Mouse (Mus musculus) CH12.LX (cell line): ENCODE measurements at regions not wholly inside any gene's neighbourhood (a gene's known extent, or its start where the extent isn't known, plus 50 kb on each side); places are given as distances from the start of the nearest gene placed in this dataset.

ENCODE experiments used
- DNase-seq: peaks from one replicate; pipeline ENCODE4 v3.0.0-alpha.2; 2013; ENCODE audit errors: extremely low read depth
- H3K27ac ChIP-seq: 2 replicates; pipeline ENCODE4 v1.5.1; 2012; ENCODE audit warnings: low read depth, mild to moderate bottlenecking, control low read depth, moderate library complexity; ENCODE audit not compliant: insufficient read depth
- H3K27me3 ChIP-seq: replicated peaks from 2 replicates; pipeline ENCODE3; 2012; ENCODE audit warnings: inconsistent platforms
- H3K36me3 ChIP-seq, 2 experiments: replicated peaks in 1 of 2; 2 replicates each; pipeline versions ENCODE3 to v1.6.1; 2012; ENCODE audit warnings: inconsistent platforms in 1 of 2, low read length in 1 of 2, mild to moderate bottlenecking in 1 of 2, mixed read lengths in 1 of 2, moderate library complexity in 1 of 2; ENCODE audit not compliant: control insufficient read depth in 1 of 2, insufficient read depth in 1 of 2
- H3K4me1 ChIP-seq, 2 experiments: 2 replicates each; pipeline ENCODE4 v1.6.1; 2012; ENCODE audit warnings: inconsistent platforms in 1 of 2, moderate library complexity in 1 of 2; ENCODE audit not compliant: insufficient read depth in 2 of 2, control insufficient read depth in 1 of 2
- H3K4me2 ChIP-seq: 2 replicates; pipeline ENCODE4 v1.6.1; 2012; ENCODE audit warnings: low read depth, mild to moderate bottlenecking, control low read depth; ENCODE audit not compliant: poor library complexity, insufficient read depth, severe bottlenecking
- H3K4me3 ChIP-seq, 3 experiments: fragments of 150-350 bp in 1 of 3; sonication (generic) in 1 of 3; replicated peaks in 1 of 3; 2 replicates each; pipeline versions ENCODE3 to v1.5.1; 2011 to 2012; ENCODE audit warnings: low read depth in 2 of 3, low read length in 2 of 3, mild to moderate bottlenecking in 2 of 3, moderate library complexity in 2 of 3, control low read depth in 1 of 3, improper control_type of control experiment in 1 of 3, inconsistent platforms in 1 of 3, mixed read lengths in 1 of 3; ENCODE audit not compliant: poor library complexity in 1 of 3
- H3K79me2 ChIP-seq: replicated peaks from 2 replicates; pipeline ENCODE4 v1.6.1; 2012; ENCODE audit warnings: mild to moderate bottlenecking, moderate library complexity; ENCODE audit not compliant: control insufficient read depth, poor library complexity, insufficient read depth, severe bottlenecking; ENCODE audit errors: extremely low read depth
- H3K9ac ChIP-seq: 2 replicates; pipeline ENCODE4 v1.6.1; 2012; ENCODE audit warnings: low read depth, mild to moderate bottlenecking, control low read depth, moderate library complexity; ENCODE audit not compliant: insufficient read depth
- H3K9me3 ChIP-seq: replicated peaks from 2 replicates; pipeline ENCODE3; 2012; ENCODE audit warnings: low read length, inconsistent platforms, mixed read lengths
- CHD1 ChIP-seq: IDR thresholded peaks from 2 replicates; pipeline ENCODE4 v1.6.1; 2012; ENCODE audit warnings: low read depth, low read length, improper control_type of control experiment, inconsistent platforms
- CHD2 ChIP-seq: IDR thresholded peaks from 2 replicates; pipeline ENCODE4 v1.6.1; 2011; ENCODE audit warnings: low read length, improper control_type of control experiment
- CTCF ChIP-seq, 2 experiments: IDR thresholded peaks in 1 of 2; conservative IDR thresholded peaks in 1 of 2; 2 replicates each; pipeline ENCODE4 v1.5.1; 2011 to 2012; ENCODE audit warnings: low read depth in 2 of 2, low read length in 2 of 2, improper control_type of control experiment in 1 of 2, inconsistent platforms in 1 of 2, mild to moderate bottlenecking in 1 of 2, moderate library complexity in 1 of 2
- ELF1 ChIP-seq: IDR thresholded peaks from 2 replicates; pipeline ENCODE4 v1.6.1; 2014; ENCODE audit warnings: low read depth, mild to moderate bottlenecking, inconsistent platforms, low read length, improper control_type of control experiment
- ETS1 ChIP-seq: conservative IDR thresholded peaks from 2 replicates; pipeline ENCODE4 v1.6.1; 2012; ENCODE audit warnings: low read depth, mild to moderate bottlenecking, inconsistent platforms, low read length, improper control_type of control experiment, moderate library complexity
- IRF4 ChIP-seq: IDR thresholded peaks from 2 replicates; pipeline ENCODE4 v1.6.1; 2014; ENCODE audit warnings: low read depth, mild to moderate bottlenecking, inconsistent platforms, low read length, improper control_type of control experiment
- JUN ChIP-seq: IDR thresholded peaks from 2 replicates; pipeline ENCODE4 v1.6.1; 2011; ENCODE audit warnings: low read depth, mild to moderate bottlenecking, low read length, improper control_type of control experiment, moderate library complexity; ENCODE audit not compliant: insufficient read depth
- JUND ChIP-seq: conservative IDR thresholded peaks from 2 replicates; pipeline ENCODE4 v1.6.1; 2011; ENCODE audit warnings: low read depth, low read length, improper control_type of control experiment
- KAT2A ChIP-seq: IDR thresholded peaks from 2 replicates; pipeline ENCODE4 v1.6.1; 2012; ENCODE audit warnings: low read length, improper control_type of control experiment, inconsistent platforms; ENCODE audit not compliant: insufficient replicate concordance
- MAFK ChIP-seq: IDR thresholded peaks from 2 replicates; pipeline ENCODE4 v1.6.1; 2011; ENCODE audit warnings: low read length, improper control_type of control experiment; ENCODE audit not compliant: insufficient replicate concordance
- MAX ChIP-seq: IDR thresholded peaks from 2 replicates; pipeline ENCODE4 v1.6.1; 2011; ENCODE audit warnings: low read length, improper control_type of control experiment
- MAZ ChIP-seq: IDR thresholded peaks from 2 replicates; pipeline ENCODE4 v1.6.1; 2012; ENCODE audit warnings: low read depth, mild to moderate bottlenecking, inconsistent platforms, low read length, improper control_type of control experiment, moderate library complexity
- MEF2A ChIP-seq: IDR thresholded peaks from 2 replicates; pipeline ENCODE4 v1.6.1; 2014; ENCODE audit warnings: low read depth, mild to moderate bottlenecking, inconsistent platforms, low read length, improper control_type of control experiment, borderline replicate concordance
- NELFE ChIP-seq: IDR thresholded peaks from 2 replicates; pipeline ENCODE4 v1.6.1; 2011; ENCODE audit warnings: low read depth, low read length, improper control_type of control experiment
- POLR2AphosphoS2 ChIP-seq: IDR thresholded peaks from 2 replicates; pipeline ENCODE4 v1.6.1; 2011; ENCODE audit warnings: low read depth, low read length, improper control_type of control experiment
- RAD21 ChIP-seq: IDR thresholded peaks from 2 replicates; pipeline ENCODE4 v1.6.1; 2011; ENCODE audit warnings: low read depth, mild to moderate bottlenecking, low read length, improper control_type of control experiment, moderate library complexity
- RCOR1 ChIP-seq: conservative IDR thresholded peaks from 2 replicates; pipeline ENCODE4 v1.6.1; 2012; ENCODE audit warnings: low read depth, mild to moderate bottlenecking, inconsistent platforms, low read length, improper control_type of control experiment
- SIN3A ChIP-seq: IDR thresholded peaks from 2 replicates; pipeline ENCODE4 v1.6.1; 2012; ENCODE audit warnings: low read length, improper control_type of control experiment, inconsistent platforms
- SMC3 ChIP-seq: IDR thresholded peaks from 2 replicates; pipeline ENCODE4 v1.6.1; 2011; ENCODE audit warnings: low read depth, low read length, improper control_type of control experiment
- TBP ChIP-seq: conservative IDR thresholded peaks from 2 replicates; pipeline ENCODE4 v1.6.1; 2011; ENCODE audit warnings: low read depth, low read length, improper control_type of control experiment
- USF1 ChIP-seq: IDR thresholded peaks from 2 replicates; pipeline ENCODE4 v1.6.1; 2014; ENCODE audit warnings: low read depth, mild to moderate bottlenecking, inconsistent platforms, low read length, improper control_type of control experiment
- USF2 ChIP-seq: conservative IDR thresholded peaks from 2 replicates; pipeline ENCODE4 v1.6.1; 2011; ENCODE audit warnings: low read depth, low read length, improper control_type of control experiment
- ZKSCAN1 ChIP-seq: IDR thresholded peaks from 2 replicates; pipeline ENCODE4 v1.6.1; 2012; ENCODE audit warnings: low read depth, inconsistent platforms, low read length, improper control_type of control experiment, borderline replicate concordance
- ZNF384 ChIP-seq: IDR thresholded peaks from 2 replicates; pipeline ENCODE4 v1.6.1; 2012; ENCODE audit warnings: low read depth, low read length, improper control_type of control experiment, inconsistent platforms
- dilution Hi-C: fragments of 300-500 bp; cut with MboI; formaldehyde crosslinking; loops from 2 replicates; pipeline ENCODE4 v1.14.3; 2020; ENCODE audit warnings: low sequenced_read_pairs; ENCODE audit not compliant: extremely low pct_unique_long_range_greater_than_20kb, extremely low pct_ligation_motif_present
- in situ Hi-C: fragments of 300-500 bp; cut with MboI; formaldehyde crosslinking; loops from 3 replicates; pipeline ENCODE4 v1.14.3; 2019; ENCODE audit warnings: low sequenced_read_pairs, low pct_ligation_motif_present, low pct_unique_long_range_greater_than_20kb, mixed read lengths

- H3K9ac ChIP-seq = no peak overlapping the region
- no peaks in the 10 kb centered on the region for H3K27me3 ChIP-seq
- no peaks in the 10 kb centered on the region for H3K79me2 ChIP-seq
- no peaks in the 10 kb centered on the region for H3K9me3 ChIP-seq
- dilution Hi-C loops = no loop called here
- no peak overlapping the region for H3K27ac ChIP-seq
- TF ChIP-seq JUND (no peak), SIN3A (no peak), CHD2 (no peak), CTCF (conservative IDR thresholded peaks at IDR 0.05 in 1 of 2, IDR thresholded peaks at IDR 0.05 in 1 of 2; ENCODE audit: low read depth in 2 of 2, low read length in 2 of 2) (no peak), NELFE (no peak), CHD1 (no peak), RCOR1 (no peak), JUN (no peak), USF1 (no peak), TBP (no peak), KAT2A (no peak), MAX (no peak), USF2 (no peak), ETS1 (no peak), RAD21 (no peak)
- TF ChIP-seq, all 38 proteins: peak for 0
- H3K36me3 ChIP-seq = no peaks in the 10 kb centered on the region
- DNase-seq = no peak
- in situ Hi-C loops = no loop called here
- H3K4me1 ChIP-seq = peaks cover 0 to 5% of the 10 kb centered on the region in 2 experiments; a peak in 1 of 4 replicates
- H3K4me2 ChIP-seq = no peak overlapping the region
- no peak overlapping the region for H3K4me3 ChIP-seq
These were observed 83.2 kb upstream of the Bmper start for GRCm38 (mm10) chr9:23139580-23140162.

GRCm38 (mm10) chr9:23144281-23144680 is 78.6 kb upstream of the Bmper start:
- Histone ChIP-seq H3K79me2 (no peaks in the 10 kb centered on the region), H3K4me2 (no peak overlapping the region), H3K9ac (no peak overlapping the region), H3K27ac (no peak overlapping the region), H3K4me3 (no peak overlapping the region), H3K36me3 (no peaks in the 10 kb centered on the region), H3K9me3 (no peaks in the 10 kb centered on the region), H3K4me1 (no peaks in the 10 kb centered on the region), H3K27me3 (no peaks in the 10 kb centered on the region)
- DNase-seq = no peak
- in situ Hi-C loops (no loop called here), dilution Hi-C loops (no loop called here)
- no peak for TF ChIP-seq JUN
- no peak for TF ChIP-seq ELF1
- no peak for TF ChIP-seq ZNF384
- TF ChIP-seq SMC3 = no peak
- TF ChIP-seq ZKSCAN1 = no peak
- TF ChIP-seq MAZ = no peak
- TF ChIP-seq MEF2A = no peak
- no peak for TF ChIP-seq SIN3A
- no peak for TF ChIP-seq RCOR1
- no peak for TF ChIP-seq USF2
- no peak for TF ChIP-seq MAFK
- no peak for TF ChIP-seq IRF4
- no peak for TF ChIP-seq POLR2AphosphoS2
